ENCODE assay signal across 19 mouse cellular contexts in genomic region chr12:7050791-7051190, GRCm38 (mm10).
DNase-seq lines count a peak whose midpoint lies in the region; ATAC-seq lines count a peak whose summit lies in the region.
"Had no signal": no experiment of that assay in that cellular context is flagged by ENCODE, and none has a peak within 500 bp of the region (broad histone marks: within the 10 kb centered on the region; RNA-seq: fewer than 3 reads in every experiment).

No protein-coding gene starts in this region.

- 74% methylated on average over 3 of the region's 3 CpGs for WGBS in heart, embryonic 10.5 days

- H3K4me1 ChIP-seq in heart, embryonic 10.5 days: no peaks in the 10 kb centered on the region
- H3K4me1 ChIP-seq: embryonic facial prominence, embryonic 15.5 days; hindbrain, embryonic 13.5 days; midbrain, embryonic 12.5 days; neural tube, embryonic 13.5 days had no signal

- no peaks in the 10 kb centered on the region for H3K9me3 ChIP-seq in heart, embryonic 10.5 days
- H3K9me3 ChIP-seq: embryonic facial prominence, embryonic 15.5 days; hindbrain, embryonic 13.5 days; midbrain, embryonic 12.5 days; neural tube, embryonic 13.5 days had no signal

- ATAC-seq in cerebellum, adult (ENCODE audit: insufficient number of reproducible peaks, low FRiP score, low TSS enrichment): no peak

- H3K27me3 ChIP-seq in heart, embryonic 10.5 days (ENCODE audit: insufficient read depth, poor library complexity, severe bottlenecking): no peaks in the 10 kb centered on the region
- H3K27me3 ChIP-seq: embryonic facial prominence, embryonic 15.5 days; hindbrain, embryonic 13.5 days; midbrain, embryonic 12.5 days; neural tube, embryonic 13.5 days had no signal

- intact Hi-C loops in heart, postnatal 10 days (cut with DNase I): no loop called here
- intact Hi-C loops in left cerebral cortex, postnatal 10 days (cut with DNase I): no loop called here

- H3K27ac ChIP-seq in heart, embryonic 10.5 days: no peak overlapping the region
- H3K27ac ChIP-seq: embryonic facial prominence, embryonic 15.5 days; hindbrain, embryonic 13.5 days; macrophage; midbrain, embryonic 12.5 days; neural tube, embryonic 13.5 days had no signal

- DNase-seq in cerebellum, postnatal 14 days: peak; percentile 23 to 48
- peak; percentile 0 to 1 for DNase-seq in heart, postnatal 10 days
- DNase-seq in heart, embryonic 10.5 days (ENCODE audit: low spot score): no peak
- DNase-seq in left cerebral cortex, postnatal 10 days (ENCODE audit: extremely low spot score in 1 of 2, low spot score in 2 of 2): peak; percentile 31 to 53
- DNase-seq in left cerebral cortex, adult 11 months (ENCODE audit: low spot score): no peak
- DNase-seq in right cerebral cortex, postnatal 10 days (ENCODE audit: low spot score in 2 of 2): peak; percentile 63 to 72
- DNase-seq in lung, postnatal 4 days: no peak
- DNase-seq: cerebellum, adult 11-12 months; gastrocnemius, postnatal 36 days; heart, postnatal 14 days; kidney, adult 2 months; lung, adult 2 months; thymus, adult 2 months had no signal

- H3K4me3 ChIP-seq in heart, embryonic 10.5 days: no peak overlapping the region
- H3K4me3 ChIP-seq: embryonic facial prominence, embryonic 15.5 days; hindbrain, embryonic 13.5 days; midbrain, embryonic 12.5 days; neural tube, embryonic 13.5 days had no signal

- no peaks in the 10 kb centered on the region for H3K36me3 ChIP-seq in heart, embryonic 10.5 days
- H3K36me3 ChIP-seq: embryonic facial prominence, embryonic 15.5 days; hindbrain, embryonic 13.5 days; midbrain, embryonic 12.5 days; neural tube, embryonic 13.5 days had no signal

Comparison
In these comparisons a context has a peak if more than half of its experiments do, and no peak if none do; other contexts are left out.
1. DNase-seq: peak in cerebellum, postnatal 14 days (2 of 2), heart, postnatal 10 days (2 of 2), left cerebral cortex, postnatal 10 days (2 of 2) and right cerebral cortex, postnatal 10 days (2 of 2); none in heart, embryonic 10.5 days (single experiment), left cerebral cortex, adult 11 months (single experiment) and lung, postnatal 4 days (0 of 2).